Mouse (Mus musculus) lung, postnatal 0 days (tissue): Measurements from ENCODE around the gene D7Ertd443e.

Experiments
- CTCF ChIP-seq: IDR thresholded peaks from 2 replicates; pipeline ENCODE4 v1.5.1; 2016; ENCODE audit warnings: antibody characterized with exemption, mild to moderate bottlenecking
- EP300 ChIP-seq: IDR thresholded peaks from 2 replicates; pipeline ENCODE4 v1.6.1; 2016; ENCODE audit warnings: antibody characterized with exemption, mild to moderate bottlenecking, control low read depth

DNA sequence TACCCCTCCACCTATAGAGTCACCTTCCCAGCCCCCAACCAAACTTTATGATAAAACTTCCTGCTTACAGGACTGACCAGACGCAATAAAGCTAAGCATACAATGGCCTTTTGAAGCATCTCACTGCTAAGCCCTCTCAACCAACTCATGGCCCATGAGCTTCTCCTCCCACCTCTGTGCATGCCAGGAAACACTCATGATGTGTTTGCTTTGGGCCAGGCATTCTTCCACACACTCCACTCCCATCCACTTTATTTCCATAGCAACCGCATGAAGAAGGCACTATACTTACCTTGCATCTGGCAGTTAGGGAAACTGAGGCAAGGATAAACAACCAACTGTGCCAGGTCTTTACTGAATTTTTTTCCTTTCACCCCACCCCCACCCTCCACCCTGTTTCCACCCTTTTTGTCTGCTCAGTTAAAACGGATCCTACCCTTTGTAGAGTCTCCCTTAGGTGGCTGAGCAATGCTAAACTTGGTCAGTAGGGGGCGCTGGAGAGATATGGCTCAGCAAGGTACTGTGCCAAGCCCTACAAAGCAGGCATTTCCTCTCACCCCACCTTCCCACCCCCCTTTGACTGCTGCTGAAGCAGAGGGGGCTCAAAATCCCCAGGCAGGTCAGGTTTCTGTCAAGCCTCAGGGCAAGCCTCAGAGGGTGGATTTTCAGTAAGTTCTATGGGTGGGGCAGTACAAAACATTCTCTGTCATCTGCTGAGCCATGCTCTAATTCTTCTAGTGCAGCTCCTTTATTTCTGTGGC, 122.1 kb downstream of the D7Ertd443e start:
- TF ChIP-seq EP300 (peak; percentile 88), CTCF (peak; percentile 91)
